Mouse (Mus musculus) liver, embryonic 15.5 days (tissue): ENCODE results near the gene Gm20696. TPM values are rescaled to one million over a fixed set of nuclear protein-coding genes. Genes with fewer than 3 reads are reported as not detected.

ENCODE experiments used
- ATAC-seq: fragments of 200-750 bp; cut with Nextera tagmentation; 2 replicates; pipeline ENCODE4 v1.8.0; 2017; ENCODE audit warnings: moderate number of reproducible peaks, mild to moderate bottlenecking, moderate library complexity; ENCODE audit not compliant: insufficient read depth
- H3K27ac ChIP-seq: fragments of 300-500 bp; sonication (generic); replicated peaks from 2 replicates; pipeline ENCODE4 v1.5.1; 2015; ENCODE audit warnings: mild to moderate bottlenecking, inconsistent platforms
- H3K27me3 ChIP-seq: fragments of 300-500 bp; sonication (generic); 2 replicates; pipeline ENCODE4 v1.6.1; 2015; ENCODE audit warnings: mild to moderate bottlenecking, inconsistent platforms
- H3K36me3 ChIP-seq: fragments of 300-500 bp; sonication (generic); replicated peaks from 2 replicates; pipeline ENCODE4 v1.6.1; 2015; ENCODE audit warnings: moderate library complexity, mild to moderate bottlenecking, inconsistent platforms
- H3K4me1 ChIP-seq: fragments of 300-500 bp; sonication (generic); replicated peaks from 2 replicates; pipeline ENCODE4 v1.6.1; 2015; ENCODE audit warnings: inconsistent platforms
- H3K4me2 ChIP-seq: fragments of 300-500 bp; sonication (generic); 2 replicates; pipeline ENCODE4 v1.6.1; 2015; ENCODE audit warnings: moderate library complexity, mild to moderate bottlenecking, inconsistent platforms
- H3K4me3 ChIP-seq: fragments of 300-500 bp; sonication (generic); replicated peaks from 2 replicates; pipeline ENCODE4 v1.5.1; 2015; ENCODE audit warnings: mild to moderate bottlenecking, inconsistent platforms
- H3K9ac ChIP-seq: fragments of 300-500 bp; sonication (generic); 2 replicates; pipeline ENCODE4 v1.6.1; 2015; ENCODE audit warnings: moderate library complexity, mild to moderate bottlenecking, inconsistent platforms
- H3K9me3 ChIP-seq: fragments of 300-500 bp; sonication (generic); replicated peaks from 2 replicates; pipeline ENCODE4 v1.6.1; 2016; ENCODE audit warnings: inconsistent platforms
- WGBS: fragments of 180-500 bp; shearing (Covaris S2); methylation state at CpG from one replicate; pipeline ENCODE4 v1.1.7; 2015; ENCODE audit warnings: mixed read lengths; ENCODE audit not compliant: insufficient replicate concordance; 5-methylcytosine and 5-hydroxymethylcytosine counted together
- polyA plus RNA-seq: library from polyadenylated mRNA; unstranded; fragments of >200 nt; fragmentation: Nextera tagmentation; extraction: Ambion mirVana; gene quantifications from 2 replicates; pipeline ENCODE4 v1.2.1, GENCODE M21; 2015

Gm20696 gene
- polyA plus RNA-seq, 1 experiment from 2014 or later: 0.75 TPM

GRCm38 (mm10) chr6:99372427-99372826 lies 294.2 kb downstream of the Gm20696 start:
- H3K9ac ChIP-seq: no peak overlapping the region
- H3K4me3 ChIP-seq: no peak overlapping the region
- no peaks in the 10 kb centered on the region for H3K9me3 ChIP-seq
- ATAC-seq: no peak
- H3K27ac ChIP-seq: no peak overlapping the region
- H3K27me3 ChIP-seq: no peaks in the 10 kb centered on the region
- no peaks in the 10 kb centered on the region for H3K36me3 ChIP-seq
- H3K4me2 ChIP-seq: no peak overlapping the region
- 50% methylated on average over 5 of the region's 5 CpGs for WGBS
- H3K4me1 ChIP-seq: peaks cover 20% of the 10 kb centered on the region

- ATAC-seq: no peak
- peaks cover 20% of the 10 kb centered on the region for H3K4me1 ChIP-seq
- no peak overlapping the region for H3K4me3 ChIP-seq
- H3K27ac ChIP-seq: no peak overlapping the region
- no peaks in the 10 kb centered on the region for H3K27me3 ChIP-seq
- no peak overlapping the region for H3K9ac ChIP-seq
- H3K36me3 ChIP-seq: no peaks in the 10 kb centered on the region
- WGBS: 72% methylated on average over 6 of the region's 6 CpGs
- no peaks in the 10 kb centered on the region for H3K9me3 ChIP-seq
- H3K4me2 ChIP-seq: no peak overlapping the region
These were observed 294.6 kb downstream of the Gm20696 start for GRCm38 (mm10) chr6:99372016-99372415.

- Histone ChIP-seq H3K9ac (no peak overlapping the region), H3K4me2 (no peak overlapping the region), H3K27ac (no peak overlapping the region), H3K27me3 (no peaks in the 10 kb centered on the region), H3K4me1 (peaks cover 15% of the 10 kb centered on the region), H3K36me3 (no peaks in the 10 kb centered on the region), H3K4me3 (no peak overlapping the region), H3K9me3 (no peaks in the 10 kb centered on the region)
- no peak for ATAC-seq
- WGBS: 83% methylated on average over 2 of the region's 2 CpGs
These were observed 296.7 kb downstream of the Gm20696 start for GRCm38 (mm10) chr6:99369931-99370330.

GRCm38 (mm10) chr6:99369156-99369555 lies 297.4 kb downstream of the Gm20696 start:
- Histone ChIP-seq H3K4me1 (peaks cover 9% of the 10 kb centered on the region; the same call in 1 of the 2 replicates), H3K9me3 (no peaks in the 10 kb centered on the region), H3K4me3 (no peak overlapping the region), H3K4me2 (no peak overlapping the region), H3K36me3 (no peaks in the 10 kb centered on the region), H3K9ac (no peak overlapping the region), H3K27me3 (no peaks in the 10 kb centered on the region), H3K27ac (no peak overlapping the region)
- ATAC-seq: no peak
- WGBS: 72% methylated on average over 3 of the region's 3 CpGs

GRCm38 (mm10) chr6:99368118-99368753 lies 298.4 kb downstream of the Gm20696 start:
- Histone ChIP-seq H3K9me3 (no peaks in the 10 kb centered on the region), H3K4me3 (no peak overlapping the region), H3K36me3 (no peaks in the 10 kb centered on the region), H3K27ac (no peak overlapping the region), H3K4me1 (peaks cover 9% of the 10 kb centered on the region; the same call in 1 of the 2 replicates), H3K9ac (no peak overlapping the region), H3K27me3 (no peaks in the 10 kb centered on the region), H3K4me2 (no peak overlapping the region)
- WGBS: 32% methylated on average over 4 of the region's 4 CpGs
- ATAC-seq: no peak

- Histone ChIP-seq H3K4me2 (no peak overlapping the region), H3K4me3 (no peak overlapping the region), H3K27ac (no peak overlapping the region), H3K4me1 (peaks cover 15% of the 10 kb centered on the region; the same call in 1 of the 2 replicates), H3K27me3 (no peaks in the 10 kb centered on the region), H3K9me3 (no peaks in the 10 kb centered on the region), H3K9ac (no peak overlapping the region), H3K36me3 (no peaks in the 10 kb centered on the region)
- 31% methylated on average over 6 of the region's 6 CpGs for WGBS
- ATAC-seq: no peak
These were observed 302.1 kb downstream of the Gm20696 start for GRCm38 (mm10) chr6:99364545-99364944.

- peaks cover 15% of the 10 kb centered on the region for H3K4me1 ChIP-seq
- H3K4me3 ChIP-seq: no peak overlapping the region
- no peak for ATAC-seq
- 53% methylated on average over 4 of the region's 4 CpGs for WGBS
- no peak overlapping the region for H3K9ac ChIP-seq
- no peak overlapping the region for H3K27ac ChIP-seq
- H3K36me3 ChIP-seq: no peaks in the 10 kb centered on the region
- H3K4me2 ChIP-seq: no peak overlapping the region
- no peaks in the 10 kb centered on the region for H3K27me3 ChIP-seq
- H3K9me3 ChIP-seq: no peaks in the 10 kb centered on the region
These were observed 306.0 kb downstream of the Gm20696 start for GRCm38 (mm10) chr6:99360581-99360980.

GRCm38 (mm10) chr6:99359765-99360499 lies 306.7 kb downstream of the Gm20696 start:
- Histone ChIP-seq H3K9ac (no peak overlapping the region), H3K4me3 (no peak overlapping the region), H3K4me1 (peaks cover 15% of the 10 kb centered on the region), H3K9me3 (no peaks in the 10 kb centered on the region), H3K27me3 (no peaks in the 10 kb centered on the region), H3K4me2 (no peak overlapping the region), H3K27ac (no peak overlapping the region), H3K36me3 (no peaks in the 10 kb centered on the region)
- 58% methylated on average over 6 of the region's 6 CpGs for whole genome bisulfite sequencing
- ATAC-seq: 0 out of 2 replicates have a peak, but pooled peaks have one; percentile 34

- no peak for ATAC-seq
- Histone ChIP-seq H3K4me2 (no peak overlapping the region), H3K36me3 (no peaks in the 10 kb centered on the region), H3K27ac (no peak overlapping the region), H3K9me3 (no peaks in the 10 kb centered on the region), H3K4me1 (peaks cover 15% of the 10 kb centered on the region), H3K4me3 (no peak overlapping the region), H3K27me3 (no peaks in the 10 kb centered on the region), H3K9ac (no peak overlapping the region)
- WGBS: 32% methylated on average over 9 of the region's 9 CpGs
These were observed 307.4 kb downstream of the Gm20696 start for GRCm38 (mm10) chr6:99359036-99359698.

- WGBS: 66% methylated on average over 2 of the region's 2 CpGs
- Histone ChIP-seq H3K27ac (no peak overlapping the region), H3K4me2 (no peak overlapping the region), H3K36me3 (no peaks in the 10 kb centered on the region), H3K9me3 (no peaks in the 10 kb centered on the region), H3K9ac (no peak overlapping the region), H3K4me3 (no peak overlapping the region), H3K4me1 (peaks cover 15% of the 10 kb centered on the region), H3K27me3 (no peaks in the 10 kb centered on the region)
- no peak for ATAC-seq
These were observed 308.7 kb downstream of the Gm20696 start for GRCm38 (mm10) chr6:99357931-99358330.

GRCm38 (mm10) chr6:99354338-99354737 lies 312.3 kb downstream of the Gm20696 start:
- 65% methylated on average over 2 of the region's 2 CpGs for WGBS
- H3K4me2 ChIP-seq: no peak overlapping the region
- no peaks in the 10 kb centered on the region for H3K36me3 ChIP-seq
- no peak overlapping the region for H3K27ac ChIP-seq
- H3K9ac ChIP-seq: no peak overlapping the region
- no peak overlapping the region for H3K4me3 ChIP-seq
- no peak for ATAC-seq
- H3K27me3 ChIP-seq: no peaks in the 10 kb centered on the region
- no peaks in the 10 kb centered on the region for H3K9me3 ChIP-seq
- H3K4me1 ChIP-seq: peaks cover 15% of the 10 kb centered on the region
